Mouse (Mus musculus) thymus, postnatal 25 days (tissue): Measurements from ENCODE around the gene Eipr1.
"Not testable (repeated sequence)": the region's sequence is repeated elsewhere in the genome, so short reads cannot be mapped to it uniquely, and the experiment has no call there.

Experiments
- DNase-seq: peaks from one replicate; pipeline ENCODE4 v3.0.0; 2022

The Eipr1 gene

DNA sequence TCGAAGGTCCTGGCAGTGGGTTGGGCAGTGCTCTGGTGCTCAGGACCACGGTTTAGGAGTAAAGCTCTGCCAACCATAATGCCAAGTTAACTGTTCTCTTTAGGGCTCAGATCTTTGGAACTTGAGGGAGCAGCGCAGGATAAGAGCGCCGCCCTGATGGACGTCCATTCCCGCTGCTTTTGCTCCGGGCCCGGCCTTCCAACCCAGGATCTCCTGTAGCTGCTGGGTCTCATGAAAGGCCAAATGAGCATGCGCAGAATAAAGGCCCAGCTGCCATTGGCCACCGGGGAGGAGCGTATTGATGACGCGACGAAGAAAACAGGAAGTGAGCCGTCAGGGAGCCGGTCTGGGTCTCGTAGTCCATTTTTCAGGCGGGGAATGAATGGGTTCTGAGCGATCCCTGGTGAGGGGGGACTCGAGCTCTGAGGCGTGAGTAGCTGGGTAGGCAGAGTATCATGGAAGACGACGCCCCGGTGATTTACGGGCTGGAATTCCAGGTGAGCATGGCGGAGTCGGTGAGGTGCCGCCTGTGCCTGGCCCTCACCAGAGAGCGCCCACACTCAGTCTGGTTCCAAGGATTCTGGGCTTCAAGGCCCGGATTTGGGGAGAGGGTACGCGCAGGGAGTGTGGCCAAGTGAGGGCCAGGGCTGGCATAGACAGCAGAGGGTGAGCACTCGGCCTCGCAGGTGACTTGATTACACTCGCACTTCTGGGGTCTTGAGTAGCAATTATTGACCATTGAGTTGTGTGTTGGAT is at the start of gene Eipr1:
Gene Eipr1 (plus strand): TSS at position 296 of the 756 bp plus-strand sequence.
- peak; percentile 86 for DNase-seq

DNA sequence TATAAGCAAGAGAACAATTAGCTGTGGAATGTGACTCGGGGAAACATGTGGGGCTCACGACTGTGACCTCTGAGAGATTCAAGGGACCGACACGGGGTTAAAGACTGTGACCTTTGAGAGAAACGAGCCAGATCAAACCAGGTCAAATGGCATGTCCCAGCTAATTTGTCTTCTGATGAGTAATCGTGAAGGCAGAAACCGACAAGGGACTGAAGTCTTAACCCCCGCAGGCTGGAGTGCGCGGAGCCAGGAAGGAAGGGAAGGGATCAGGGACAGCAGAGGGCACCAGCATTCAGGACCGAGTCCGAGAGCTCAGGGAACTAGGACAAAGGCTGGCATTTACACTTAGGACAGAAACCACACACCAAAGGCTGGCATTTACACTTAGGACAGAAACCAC is 47.2 kb upstream of the Eipr1 start:
- DNase-seq, result no peak

DNA sequence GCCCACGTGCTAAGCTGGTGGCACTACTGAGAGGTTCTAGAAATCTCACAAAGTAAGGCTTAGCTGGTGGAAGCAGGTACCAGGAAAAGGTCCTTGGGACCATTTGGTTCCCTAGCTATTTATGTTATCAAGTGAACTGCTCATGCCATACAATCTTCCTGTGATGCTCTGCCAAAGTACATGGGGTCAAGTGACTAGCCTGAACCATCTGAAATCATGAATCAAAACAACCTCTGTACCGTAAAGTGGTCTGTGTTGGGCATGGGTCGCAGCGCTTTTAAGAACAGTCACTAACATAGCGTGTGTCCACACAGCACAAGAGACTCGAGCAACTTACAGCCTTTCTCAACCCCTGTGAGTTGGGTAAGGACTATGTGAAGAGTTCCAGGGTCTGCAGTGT is 46.4 kb upstream of the Eipr1 start:
- no peak for DNase-seq

DNA sequence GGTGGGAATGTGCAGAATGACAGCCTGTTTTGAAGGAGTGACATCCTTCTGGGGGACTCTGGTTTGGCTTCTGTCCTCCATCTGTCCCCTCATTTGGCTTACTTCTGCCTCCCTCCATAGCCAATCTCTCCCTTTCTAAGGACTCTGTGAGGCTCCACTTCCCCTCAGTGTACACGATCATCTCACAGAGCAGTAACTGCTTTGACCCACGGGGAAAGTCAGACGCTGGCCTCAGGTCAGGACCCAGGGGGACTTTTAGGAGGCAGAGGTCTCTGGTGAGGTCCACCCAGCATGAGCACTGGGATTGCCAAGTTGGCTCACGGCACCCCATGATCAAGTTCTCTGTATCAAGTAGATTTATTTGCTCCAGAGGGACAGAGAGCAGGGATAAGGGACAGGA is 43.4 kb upstream of the Eipr1 start:
- DNase-seq, result no peak

DNA sequence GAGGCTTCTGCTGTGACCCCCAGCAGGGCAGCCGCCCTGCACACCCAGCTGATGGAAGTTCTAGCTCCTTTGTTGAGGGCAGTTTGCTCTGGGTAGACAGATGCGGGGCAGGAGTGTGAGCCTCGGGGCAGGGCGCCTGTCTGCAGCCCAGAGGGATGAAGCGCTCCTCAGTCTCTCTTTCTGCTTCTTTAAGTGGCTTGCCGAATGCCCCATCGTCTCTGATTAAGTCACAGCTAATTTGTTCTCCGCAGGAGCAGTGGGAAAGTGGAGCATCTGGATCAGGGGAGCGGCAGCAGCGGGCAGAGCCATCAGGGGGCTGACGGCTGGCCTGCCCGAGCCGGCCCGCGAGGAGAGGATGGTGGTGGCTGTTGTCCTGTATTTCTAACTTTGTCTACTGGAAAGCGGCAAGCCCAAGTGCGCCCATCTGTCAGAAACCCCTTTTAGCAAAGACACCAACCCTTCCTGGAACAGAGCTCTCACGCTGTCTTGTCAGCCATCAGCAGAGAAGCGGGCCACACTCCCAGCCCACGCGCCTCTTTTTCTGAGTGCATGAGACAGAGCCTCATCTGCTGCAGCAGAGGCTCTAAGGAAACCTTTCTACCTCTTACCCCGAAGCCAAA is 40.9 kb upstream of the Eipr1 start:
- no peak for DNase-seq

DNA sequence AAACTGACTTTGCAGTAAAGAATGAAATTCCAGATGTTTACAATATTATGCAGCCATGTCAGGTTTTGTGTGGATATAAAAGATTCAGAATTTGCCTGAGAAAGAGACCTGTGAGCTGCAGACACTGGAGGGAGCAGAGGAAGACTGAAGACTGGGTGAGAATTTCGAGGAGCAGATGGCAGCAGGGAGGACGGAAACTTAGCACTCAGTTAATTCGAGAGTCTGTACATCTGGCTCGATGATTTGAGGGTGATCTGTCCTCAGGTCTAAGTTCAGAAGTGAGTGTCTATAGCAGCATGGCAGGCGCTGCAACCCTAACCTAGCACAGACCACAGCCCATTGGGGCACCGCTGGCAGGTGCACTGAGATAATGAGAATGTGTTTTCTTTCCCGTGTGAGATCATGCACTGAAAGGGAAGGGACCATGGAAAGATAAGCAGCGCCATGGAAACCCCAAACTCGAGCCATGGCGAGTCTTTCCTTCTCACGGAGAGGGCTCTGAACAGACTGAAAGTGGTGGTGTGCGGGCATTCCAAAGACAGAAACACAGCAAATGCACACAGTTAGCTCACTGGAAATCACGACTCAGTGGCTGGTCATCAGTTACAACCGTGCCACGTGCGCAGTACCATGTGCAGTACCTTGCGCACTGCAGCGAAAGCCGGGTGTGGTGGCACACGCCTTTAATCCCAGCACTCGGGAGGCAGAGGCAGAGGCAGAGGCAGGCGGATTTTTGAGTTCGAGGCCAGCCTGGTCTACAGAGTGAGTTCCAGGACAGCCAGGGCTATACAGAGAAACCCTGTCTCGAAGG is 36.6 kb upstream of the Eipr1 start:
- no peak for DNase-seq

DNA sequence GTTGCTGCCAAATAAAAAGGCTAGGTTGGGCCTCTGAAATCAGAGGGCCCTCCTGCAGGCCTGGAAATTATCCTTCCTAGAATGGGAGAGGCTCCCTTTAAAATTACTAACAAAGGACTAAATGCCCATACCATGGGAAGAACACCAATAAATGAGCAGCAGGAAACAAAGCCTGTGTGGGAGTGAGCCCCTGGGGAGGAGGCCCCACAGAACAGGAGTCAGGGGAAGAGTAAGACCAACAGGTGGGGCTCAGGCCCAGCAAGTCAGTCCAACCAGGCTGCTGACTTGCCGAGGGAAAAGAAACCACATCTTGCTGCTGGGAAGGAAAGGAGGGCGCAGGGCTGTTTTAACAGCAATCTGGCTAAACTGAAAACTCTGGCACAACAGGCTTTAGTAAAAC is 34.5 kb upstream of the Eipr1 start:
- DNase-seq, result no peak

DNA sequence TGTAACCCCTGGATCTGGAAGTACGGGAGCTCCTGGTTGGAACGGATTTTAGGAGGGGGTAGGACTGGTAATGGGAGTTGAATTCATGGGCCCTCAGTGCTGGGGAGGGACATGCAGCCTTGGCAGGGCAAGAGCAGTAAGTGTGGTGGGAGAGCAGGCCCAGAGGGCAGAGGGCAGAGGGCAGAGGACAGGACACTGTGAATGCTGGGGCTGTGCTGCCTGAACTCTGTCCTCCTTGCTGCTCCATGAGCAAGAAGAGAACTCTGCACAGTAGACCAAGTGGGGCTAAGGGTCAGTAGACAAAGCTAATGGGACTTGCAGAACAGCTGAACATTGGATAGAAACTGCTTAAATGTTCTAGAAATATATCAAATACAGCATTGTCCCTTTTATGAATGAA is 33.5 kb upstream of the Eipr1 start:
- DNase-seq, result no peak

DNA sequence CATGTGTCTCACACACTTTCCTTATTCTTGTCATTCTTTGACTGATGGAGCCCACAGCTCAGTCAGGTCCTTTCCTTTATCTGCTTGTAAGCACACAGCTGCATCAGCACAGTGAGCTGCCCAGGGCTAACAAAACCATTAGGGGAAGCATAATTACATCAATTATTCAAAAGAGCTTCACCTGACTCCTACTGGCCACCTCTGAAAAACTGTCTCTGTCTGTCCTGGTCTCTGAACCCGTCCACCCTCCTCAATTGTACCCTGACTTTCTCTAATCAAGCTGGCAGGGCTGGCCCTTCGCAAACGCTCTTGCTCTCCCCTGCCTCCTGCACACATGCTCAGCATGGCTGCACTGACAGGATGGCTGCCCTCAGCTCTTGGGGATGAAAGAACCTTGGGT is 27.2 kb upstream of the Eipr1 start:
- DNase-seq, result no peak

DNA sequence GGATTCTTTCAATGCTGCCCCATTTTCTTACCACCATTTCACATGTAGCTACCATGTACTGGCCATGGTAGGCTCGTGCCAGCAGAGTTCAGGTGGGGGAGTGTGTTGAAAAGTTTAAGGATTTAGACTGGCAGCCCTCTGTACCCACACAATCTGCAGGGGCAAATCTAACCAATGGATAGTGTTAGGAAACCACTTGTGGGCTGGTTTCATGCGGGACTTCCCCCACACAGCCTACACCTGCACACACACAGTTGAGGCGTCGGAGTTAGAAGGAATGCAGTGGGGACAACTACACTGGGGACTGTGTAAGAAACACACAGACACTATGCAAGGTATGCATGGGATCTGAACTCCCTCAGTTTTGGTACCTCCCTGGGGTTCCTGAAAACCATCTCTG is 25.4 kb upstream of the Eipr1 start:
- DNase-seq, result peak; percentile 13

DNA sequence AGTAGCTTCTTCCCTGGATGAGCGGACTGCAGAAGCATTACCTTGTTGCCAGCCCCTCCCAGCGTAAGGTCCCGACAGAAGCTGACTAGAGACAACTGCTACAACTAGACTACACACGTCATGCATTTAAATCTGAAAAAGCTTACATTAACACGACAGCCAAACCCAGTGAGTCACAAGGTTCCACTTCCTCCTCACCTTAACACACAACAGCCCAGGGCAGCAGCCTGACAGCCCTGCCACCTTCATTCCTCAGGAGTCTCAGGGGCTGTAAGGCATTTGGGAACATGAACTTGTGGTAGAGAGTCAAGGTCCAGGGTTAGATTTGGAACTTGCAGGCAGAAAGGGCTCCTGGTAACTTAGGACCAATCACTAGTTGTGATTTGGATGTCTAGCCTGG is 24.5 kb upstream of the Eipr1 start:
- no peak for DNase-seq

DNA sequence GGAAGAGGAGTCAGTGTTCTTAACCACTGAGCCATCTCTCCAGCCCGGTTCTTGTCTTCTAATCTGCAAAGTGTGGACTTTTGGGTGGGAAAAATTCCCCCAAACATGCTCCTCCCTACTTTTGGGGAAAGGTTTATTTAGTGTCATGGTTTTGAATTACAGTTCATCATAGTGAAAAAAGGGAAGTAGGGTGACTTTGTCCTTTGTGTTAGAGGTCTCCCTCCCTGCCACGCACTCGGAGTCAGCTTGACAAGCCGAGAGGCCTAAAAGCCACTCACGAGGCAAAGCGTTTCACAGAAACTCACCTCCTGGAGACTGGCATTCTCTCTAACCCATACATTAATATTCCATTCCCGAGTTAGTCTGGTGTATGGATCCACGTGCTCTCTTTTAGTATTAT is 19.0 kb upstream of the Eipr1 start:
- no peak for DNase-seq

DNA sequence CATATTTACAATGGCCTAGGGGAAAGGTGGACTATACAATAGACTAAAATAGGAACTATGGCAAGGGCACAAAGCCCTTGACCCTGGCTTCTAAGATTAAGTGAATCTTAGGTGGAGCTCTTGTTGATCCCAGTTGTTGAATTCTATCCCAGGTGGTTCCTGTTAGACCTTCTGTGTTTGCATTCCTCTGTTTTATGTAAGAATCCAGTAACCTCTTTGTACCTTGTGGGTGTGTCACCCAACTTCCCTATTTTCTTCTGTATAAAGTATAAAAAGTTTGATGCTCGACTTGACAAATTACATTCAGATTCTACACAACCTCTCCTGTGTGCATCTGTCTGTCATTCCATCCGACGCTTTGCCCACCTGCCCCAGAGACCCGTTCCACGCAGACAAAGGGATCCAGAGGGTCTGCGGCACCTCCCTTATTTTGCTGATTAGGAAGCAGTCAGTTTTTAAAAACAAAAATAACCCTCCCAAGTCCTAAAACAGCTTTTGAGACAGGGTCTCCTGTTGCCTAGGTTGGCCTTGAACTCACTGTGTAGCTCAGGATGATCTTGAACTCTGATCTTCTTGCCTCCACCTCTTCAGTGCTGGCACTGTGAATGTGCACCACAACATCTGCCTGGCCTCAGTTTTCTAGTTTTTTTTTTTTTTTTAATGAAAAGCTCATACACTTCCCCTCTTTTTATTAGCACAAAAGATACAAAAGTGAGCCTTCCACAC is 17.9 kb upstream of the Eipr1 start:
- DNase-seq, result not testable (repeated sequence)

DNA sequence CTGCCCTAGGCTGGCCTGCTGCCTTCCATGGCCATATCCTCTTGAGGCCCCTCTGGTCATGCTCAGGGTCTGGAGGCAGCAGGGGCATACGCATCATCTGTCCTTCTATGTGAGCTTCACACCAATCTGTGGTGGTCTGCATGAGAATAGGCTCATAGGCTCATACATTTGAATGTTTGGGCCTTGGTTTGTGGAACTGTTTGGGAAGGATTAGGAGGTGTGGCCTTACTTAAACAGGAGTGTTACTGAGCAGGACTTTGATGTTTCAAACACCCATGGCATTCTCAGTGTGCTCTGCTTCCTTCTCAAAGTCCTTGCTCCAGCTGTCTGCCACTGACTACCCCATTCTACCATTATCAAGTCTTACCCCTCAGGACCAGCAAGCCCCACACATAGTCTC is 17.3 kb upstream of the Eipr1 start:
- no peak for DNase-seq

DNA sequence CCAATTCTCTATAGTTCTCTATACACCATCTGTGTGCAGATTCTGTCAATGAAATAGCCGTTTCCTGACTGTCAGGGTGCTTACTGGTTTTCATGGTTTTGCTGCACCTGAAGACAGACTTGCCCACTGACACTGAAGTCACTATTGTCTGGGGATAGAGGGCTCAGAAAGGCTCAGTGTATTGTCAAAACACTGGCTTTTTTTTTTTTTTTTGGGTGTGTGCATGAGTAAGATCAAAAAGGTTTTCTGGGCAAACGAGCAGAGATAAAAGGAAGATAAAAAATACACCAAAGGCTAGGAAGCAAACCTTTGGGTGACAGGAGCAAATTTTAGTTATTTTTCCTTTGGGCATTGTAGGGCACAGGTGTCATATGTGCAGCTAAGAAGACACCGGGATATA is 16.3 kb upstream of the Eipr1 start:
- DNase-seq, result peak; percentile 13

DNA sequence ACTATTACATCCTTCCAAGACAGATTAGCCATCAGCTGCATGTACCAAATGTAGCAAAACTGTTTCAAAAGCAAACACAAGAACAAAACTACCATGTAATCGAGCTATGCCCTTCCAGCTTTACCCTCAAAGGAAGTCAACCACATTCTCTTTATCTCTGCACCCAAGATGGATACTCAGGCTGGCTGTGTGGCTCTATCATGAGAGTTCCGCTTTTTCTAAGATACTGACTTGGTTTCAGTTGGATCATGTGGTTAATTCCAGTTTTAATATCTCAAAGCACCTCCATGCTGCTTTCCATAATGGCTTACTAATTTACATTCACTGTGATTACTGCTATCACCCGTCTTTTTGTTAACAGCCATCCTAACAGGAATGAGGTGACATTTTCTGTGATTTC is 8.3 kb upstream of the Eipr1 start:
- no peak for DNase-seq

DNA sequence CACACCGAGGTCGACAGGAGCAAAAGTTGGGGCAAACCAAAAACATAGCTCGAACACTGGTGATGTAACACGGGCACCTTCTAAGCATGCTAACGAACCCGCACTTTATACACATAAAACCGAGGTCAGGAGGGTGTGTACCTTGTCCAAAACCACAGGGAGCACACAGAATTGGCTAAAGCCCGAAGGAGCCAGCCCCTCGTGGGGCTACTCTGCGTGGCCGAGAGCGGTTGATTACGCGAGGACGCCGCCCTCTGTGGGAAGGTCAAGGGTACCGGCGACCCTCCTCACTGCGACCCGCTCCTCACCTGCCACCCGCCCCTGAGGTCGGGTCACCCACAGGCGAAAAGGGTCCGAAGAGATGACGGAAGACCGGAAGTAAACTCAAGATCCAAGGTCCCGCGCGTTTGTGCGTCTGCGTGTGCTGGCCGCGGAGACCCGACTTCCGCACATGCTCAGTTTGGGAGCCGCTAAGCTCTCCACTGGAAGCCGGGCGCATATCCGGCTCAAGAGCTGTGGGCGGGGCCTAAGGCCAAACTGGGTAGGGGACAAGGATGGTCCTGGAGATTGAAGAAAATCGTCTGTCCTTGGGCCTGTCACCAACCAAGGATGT is 1.5 kb upstream of the Eipr1 start, which contains the start of gene Trappc12:
Gene Trappc12 (minus strand): TSS at position 452 of the 613 bp plus-strand sequence.
- DNase-seq, result peak; percentile 87

DNA sequence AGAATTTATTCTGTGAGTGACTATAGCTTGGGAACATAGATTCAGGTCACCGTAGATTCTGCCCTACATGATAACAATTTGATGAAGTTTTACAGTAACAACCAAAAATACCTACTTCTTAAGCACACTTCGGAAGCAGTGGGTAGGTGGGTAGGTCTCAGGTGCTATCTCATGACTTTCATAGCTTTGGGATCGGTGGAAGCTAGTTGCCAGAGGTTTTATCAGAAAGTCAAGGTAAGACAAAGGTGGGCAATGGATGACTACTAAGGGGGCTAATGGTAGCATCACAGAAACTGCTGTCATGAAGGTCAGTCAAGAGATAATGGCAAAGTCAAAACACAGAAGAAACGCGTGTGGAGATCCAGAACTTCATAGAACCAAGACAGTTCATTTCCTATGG is 727 bp upstream of the Eipr1 start:
- DNase-seq, result no peak

DNA sequence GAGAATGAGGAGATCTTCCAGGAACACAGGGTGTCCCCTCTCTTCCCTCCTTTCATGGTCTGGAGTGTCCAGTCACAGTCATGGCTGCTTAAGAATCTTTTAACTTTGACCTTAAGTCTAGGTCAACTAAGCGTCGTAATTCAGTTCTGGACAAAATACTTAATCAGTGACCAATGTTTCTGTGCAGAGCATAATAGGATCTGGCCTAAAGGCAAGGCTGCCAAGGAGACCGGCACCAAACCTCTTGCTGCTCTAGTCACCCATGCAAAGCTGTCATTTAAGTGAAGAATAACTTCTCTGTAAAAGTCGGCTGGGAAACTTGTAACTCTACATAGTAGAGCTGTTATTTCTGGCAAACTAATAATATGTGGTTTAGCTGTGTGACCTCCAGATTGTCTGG is 4.4 kb downstream of the Eipr1 start:
- no peak for DNase-seq

DNA sequence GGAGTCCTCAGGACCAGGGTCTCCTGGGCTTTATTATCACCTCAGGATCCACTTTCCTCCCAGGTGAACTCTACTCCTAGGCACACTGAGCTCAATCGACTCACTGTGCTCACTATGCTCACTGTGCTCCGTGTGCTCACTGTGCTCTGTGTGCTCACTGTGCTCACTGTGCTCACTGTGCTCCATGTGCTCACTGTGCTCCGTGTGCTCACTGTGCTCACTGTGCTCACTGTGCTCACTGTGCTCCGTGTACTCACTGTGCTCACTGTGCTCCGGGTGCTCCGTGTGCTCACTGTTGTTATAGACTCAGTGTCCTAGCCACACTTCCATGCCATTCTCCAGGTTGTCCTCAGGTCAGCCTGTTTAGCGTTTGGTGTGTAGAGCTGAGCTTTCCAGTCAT is 18.4 kb downstream of the Eipr1 start:
- DNase-seq, result no peak

DNA sequence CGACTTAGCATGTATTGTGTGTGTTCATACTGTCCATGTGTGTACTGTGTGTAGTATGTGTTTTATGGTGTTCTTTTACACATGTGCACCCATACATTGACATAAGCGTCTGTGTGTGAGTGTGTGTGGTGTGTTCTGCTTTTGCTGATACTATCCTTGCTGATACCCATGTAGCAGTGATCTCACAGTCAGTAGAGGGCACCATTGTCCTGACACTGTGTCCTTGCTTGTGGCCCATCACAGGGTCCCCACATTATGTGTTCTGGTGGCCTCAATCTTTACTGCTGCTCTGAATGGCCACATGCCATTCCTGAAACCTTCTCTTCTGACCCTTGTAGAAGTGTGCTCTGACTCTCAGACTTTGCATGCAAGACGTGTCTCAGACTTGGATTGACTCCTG is 22.2 kb downstream of the Eipr1 start:
- DNase-seq, result no peak

DNA sequence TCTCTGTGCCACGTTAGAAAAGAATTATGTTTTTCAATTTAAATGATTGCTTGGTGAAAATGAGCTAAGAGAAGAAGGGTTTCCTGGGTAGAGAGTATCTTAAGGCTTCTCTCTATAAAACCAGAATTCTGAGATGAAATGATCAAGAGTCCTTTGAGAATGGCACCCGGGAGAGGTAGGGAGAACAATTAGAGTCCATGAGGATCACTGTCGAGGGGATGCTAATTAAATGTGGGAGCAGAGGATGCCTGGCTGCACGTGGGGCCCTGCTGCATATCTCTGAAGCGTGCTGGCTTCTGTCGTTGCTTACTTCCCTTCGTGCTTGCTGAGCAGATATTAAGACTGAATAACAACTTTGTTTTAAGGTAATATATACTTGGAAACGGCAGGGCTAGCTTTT is 23.5 kb downstream of the Eipr1 start:
- DNase-seq, result no peak

DNA sequence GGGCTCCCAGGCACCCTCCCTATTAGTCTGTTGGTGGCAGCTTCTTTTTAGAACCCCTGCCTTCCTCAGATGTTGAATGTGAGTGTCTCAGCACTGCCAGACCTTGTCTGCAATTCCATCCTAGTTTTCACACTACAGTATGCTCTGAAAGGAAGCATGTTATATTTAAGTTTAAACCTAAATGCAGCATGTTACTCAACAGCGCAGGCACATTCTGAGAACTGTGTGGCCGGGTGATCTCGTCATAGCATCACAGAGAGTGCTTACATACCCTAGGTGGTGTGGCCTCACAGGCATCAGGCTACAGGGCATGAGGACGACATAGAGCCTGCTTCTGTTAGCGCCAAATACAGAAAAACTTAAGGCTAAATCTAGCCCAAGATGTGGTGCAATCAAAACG is 24.0 kb downstream of the Eipr1 start:
- DNase-seq, result no peak
